Mouse (Mus musculus) megakaryocyte, embryonic 14.5 days (primary cell): Measurements from ENCODE around the gene Ssbp3. TPM values are rescaled to one million over a fixed set of nuclear protein-coding genes. Genes with fewer than 3 reads are reported as not detected.

ENCODE experiments used
- H3K27me3 ChIP-seq: replicated peaks from 2 replicates; pipeline ENCODE3; 2012; ENCODE audit warnings: inconsistent platforms
- H3K36me3 ChIP-seq: replicated peaks from 2 replicates; pipeline ENCODE3; 2012; ENCODE audit warnings: low read length, inconsistent platforms, mixed read lengths
- H3K4me1 ChIP-seq: 2 replicates; pipeline ENCODE4 v1.6.1; 2012; ENCODE audit warnings: inconsistent platforms
- H3K4me3 ChIP-seq: replicated peaks from 2 replicates; pipeline ENCODE3; 2012; ENCODE audit warnings: moderate library complexity, mild to moderate bottlenecking, inconsistent platforms
- H3K9me3 ChIP-seq: 2 replicates; pipeline ENCODE4 v1.6.1; 2012; ENCODE audit warnings: inconsistent platforms
- FLI1 ChIP-seq: IDR thresholded peaks from 2 replicates; pipeline ENCODE4 v1.6.1; 2012; ENCODE audit warnings: low read length, inconsistent platforms, mixed read lengths
- GATA1 ChIP-seq: IDR thresholded peaks from 3 replicates; pipeline ENCODE4 v1.6.1; 2012; ENCODE audit warnings: mixed read lengths, low read length, inconsistent platforms, borderline replicate concordance
- polyA plus RNA-seq: library from polyadenylated mRNA; stranded (reverse); fragments of >175 nt; gene quantifications from 2 replicates; pipeline ENCODE4 v1.2.3, GENCODE M21; 2012; ENCODE audit warnings: low replicate concordance; ENCODE audit not compliant: insufficient read depth

Gene Ssbp3
- polyA plus RNA-seq, 1 experiment: 179 TPM

GRCm38 (mm10) chr4:106932583-106932982 lies 22.1 kb downstream of the Ssbp3 start:
- Histone ChIP-seq H3K27me3 (no peaks in the 10 kb centered on the region), H3K4me3 (no peak overlapping the region), H3K9me3 (no peaks in the 10 kb centered on the region), H3K4me1 (peaks cover 71% of the 10 kb centered on the region), H3K36me3 (peaks cover 98% of the 10 kb centered on the region)
- TF ChIP-seq GATA1 (no peak), FLI1 (no peak)

GRCm38 (mm10) chr4:106933813-106934482 lies 23.4 kb downstream of the Ssbp3 start:
- peaks cover 98% of the 10 kb centered on the region for H3K36me3 ChIP-seq

GRCm38 (mm10) chr4:106934931-106935582 lies 24.6 kb downstream of the Ssbp3 start:
- Histone ChIP-seq H3K27me3 (no peaks in the 10 kb centered on the region), H3K9me3 (no peaks in the 10 kb centered on the region), H3K4me1 (peaks cover 74% of the 10 kb centered on the region), H3K4me3 (peak overlapping the region; percentile 67), H3K36me3 (peaks cover 92% of the 10 kb centered on the region)
- TF ChIP-seq FLI1: no peak
- no peak for TF ChIP-seq GATA1

More at GRCm38 (mm10) chr4:106933813-106934482, 23.4 kb downstream of the Ssbp3 start:
- no peaks in the 10 kb centered on the region for H3K9me3 ChIP-seq
- peaks cover 70% of the 10 kb centered on the region for H3K4me1 ChIP-seq
- H3K4me3 ChIP-seq: no peak overlapping the region
- TF ChIP-seq GATA1 (no peak), FLI1 (no peak)
- no peaks in the 10 kb centered on the region for H3K27me3 ChIP-seq

- peaks cover 77% of the 10 kb centered on the region for H3K4me1 ChIP-seq
- H3K9me3 ChIP-seq: no peaks in the 10 kb centered on the region
- H3K27me3 ChIP-seq: no peaks in the 10 kb centered on the region
- H3K4me3 ChIP-seq: no peak overlapping the region
- TF ChIP-seq FLI1: no peak
- no peak for TF ChIP-seq GATA1
- peaks cover 89% of the 10 kb centered on the region for H3K36me3 ChIP-seq
Measured at GRCm38 (mm10) chr4:106935583-106935935, 25.1 kb downstream of the Ssbp3 start.

GRCm38 (mm10) chr4:106936041-106936440 lies 25.5 kb downstream of the Ssbp3 start:
- H3K9me3 ChIP-seq: no peaks in the 10 kb centered on the region
- TF ChIP-seq GATA1 (no peak), FLI1 (no peak)
- H3K27me3 ChIP-seq: no peaks in the 10 kb centered on the region
- no peak overlapping the region for H3K4me3 ChIP-seq
- peaks cover 89% of the 10 kb centered on the region for H3K36me3 ChIP-seq
- peaks cover 82% of the 10 kb centered on the region for H3K4me1 ChIP-seq

- Histone ChIP-seq H3K36me3 (peaks cover 85% of the 10 kb centered on the region), H3K9me3 (no peaks in the 10 kb centered on the region), H3K4me3 (no peak overlapping the region), H3K27me3 (no peaks in the 10 kb centered on the region), H3K4me1 (peaks cover 89% of the 10 kb centered on the region)
- no peak for TF ChIP-seq GATA1
- no peak for TF ChIP-seq FLI1
Measured at GRCm38 (mm10) chr4:106936741-106937140, 26.2 kb downstream of the Ssbp3 start.

- TF ChIP-seq FLI1 (no peak), GATA1 (no peak)
- H3K9me3 ChIP-seq: no peaks in the 10 kb centered on the region
- peaks cover 91% of the 10 kb centered on the region for H3K4me1 ChIP-seq
- H3K4me3 ChIP-seq: no peak overlapping the region
- no peaks in the 10 kb centered on the region for H3K27me3 ChIP-seq
- H3K36me3 ChIP-seq: peaks cover 85% of the 10 kb centered on the region
Measured at GRCm38 (mm10) chr4:106938506-106939222, 28.2 kb downstream of the Ssbp3 start.

- Histone ChIP-seq H3K4me3 (no peak overlapping the region), H3K9me3 (no peaks in the 10 kb centered on the region), H3K27me3 (no peaks in the 10 kb centered on the region), H3K36me3 (peaks cover 78% of the 10 kb centered on the region), H3K4me1 (peaks cover 87% of the 10 kb centered on the region)
- TF ChIP-seq FLI1: no peak
- TF ChIP-seq GATA1: no peak
Measured at GRCm38 (mm10) chr4:106939223-106939918, 28.9 kb downstream of the Ssbp3 start.

GRCm38 (mm10) chr4:106939919-106940227 lies 29.4 kb downstream of the Ssbp3 start:
- peaks cover 73% of the 10 kb centered on the region for H3K36me3 ChIP-seq
- H3K4me1 ChIP-seq: peaks cover 87% of the 10 kb centered on the region
- TF ChIP-seq FLI1 (no peak), GATA1 (no peak)
- no peaks in the 10 kb centered on the region for H3K27me3 ChIP-seq
- no peaks in the 10 kb centered on the region for H3K9me3 ChIP-seq
- no peak overlapping the region for H3K4me3 ChIP-seq

- Histone ChIP-seq H3K4me3 (no peak overlapping the region), H3K27me3 (no peaks in the 10 kb centered on the region), H3K36me3 (peaks cover 69% of the 10 kb centered on the region), H3K4me1 (peaks cover 87% of the 10 kb centered on the region), H3K9me3 (no peaks in the 10 kb centered on the region)
- no peak for TF ChIP-seq FLI1
- TF ChIP-seq GATA1: no peak
Measured at GRCm38 (mm10) chr4:106940945-106941344, 30.4 kb downstream of the Ssbp3 start.
